Mouse (Mus musculus): ENCODE measurements at regions not wholly inside any gene's neighbourhood (a gene's known extent, or its start where the extent isn't known, plus 50 kb on each side); places are given as distances from the start of the nearest gene placed in this dataset.

- TF ChIP-seq GATA1 (IDR thresholded peaks at IDR 0.05; ENCODE audit: borderline replicate concordance, low read length), result no peak
- no peak for TF ChIP-seq POLR2AphosphoS5 (IDR thresholded peaks at IDR 0.05; ENCODE audit: insufficient replicate concordance, low read depth, low read length)
- no peak for TF ChIP-seq GATA2 (IDR thresholded peaks at IDR 0.05; ENCODE audit: borderline replicate concordance, low read depth, low read length)
- TF ChIP-seq TAL1 (conservative IDR thresholded peaks at IDR 0.05; ENCODE audit: low read depth, low read length), result no peak
- DNase-seq (ENCODE audit: low spot score), result no peak
- H3K9me3 ChIP-seq (replicated peaks), result no peaks in the 10 kb centered on the region
Measured at GRCm38 (mm10) chr10:21801556-21801955, 80.4 kb upstream of the Sgk1 start.

DNA sequence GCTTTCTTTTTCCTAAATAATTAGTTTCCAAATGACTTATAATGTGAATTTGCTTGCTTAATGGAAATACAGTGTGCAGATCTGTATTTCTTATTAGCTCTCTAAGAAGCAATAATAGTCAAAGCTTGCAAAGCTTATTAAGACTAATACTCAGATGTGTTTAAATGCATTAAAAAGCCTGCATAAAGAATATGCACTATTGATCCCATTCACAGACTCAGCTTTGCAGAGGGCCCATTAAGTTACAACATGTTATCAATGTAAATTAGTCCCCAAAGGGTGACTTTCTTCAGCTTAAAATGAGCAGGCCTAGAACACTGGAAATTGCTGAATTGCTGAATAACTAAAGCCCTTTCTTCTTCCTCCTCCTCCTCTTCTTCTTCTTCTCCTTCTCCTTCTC is 78.8 kb upstream of the Sgk1 start:
- TF ChIP-seq TAL1 (conservative IDR thresholded peaks at IDR 0.05; ENCODE audit: low read depth, low read length) (no peak), GATA1 (IDR thresholded peaks at IDR 0.05; ENCODE audit: borderline replicate concordance, low read length) (no peak), POLR2AphosphoS5 (IDR thresholded peaks at IDR 0.05; ENCODE audit: insufficient replicate concordance, low read depth, low read length) (no peak), CTCF (IDR thresholded peaks at IDR 0.05; ENCODE audit: low read depth, low read length) (no peak), GATA2 (IDR thresholded peaks at IDR 0.05; ENCODE audit: borderline replicate concordance, low read depth, low read length) (no peak)
- no peak for DNase-seq (ENCODE audit: low spot score)
- no peak overlapping the region for H3K4me3 ChIP-seq (ENCODE audit: low read depth, low read length)
- no peaks in the 10 kb centered on the region for H3K27me3 ChIP-seq (ENCODE audit: insufficient read depth, low read length)
- H3K9me3 ChIP-seq (replicated peaks), result no peaks in the 10 kb centered on the region
- no peak for ATAC-seq (ENCODE audit: extremely low read depth, insufficient number of reproducible peaks, low FRiP score, poor library complexity, severe bottlenecking)
- H3K36me3 ChIP-seq (replicated peaks), result no peaks in the 10 kb centered on the region
- H3K4me1 ChIP-seq (ENCODE audit: insufficient read depth, low read depth, low read length), result peaks cover 44% of the 10 kb centered on the region

More at GRCm38 (mm10) chr10:21801556-21801955, 80.4 kb upstream of the Sgk1 start:
- Histone ChIP-seq H3K36me3 (replicated peaks) (no peaks in the 10 kb centered on the region), H3K4me1 (ENCODE audit: insufficient read depth, low read depth, low read length) (peaks cover 34% of the 10 kb centered on the region), H3K4me3 (ENCODE audit: low read depth, low read length) (no peak overlapping the region), H3K27me3 (ENCODE audit: insufficient read depth, low read length) (no peaks in the 10 kb centered on the region)
- ATAC-seq (ENCODE audit: extremely low read depth, insufficient number of reproducible peaks, low FRiP score, poor library complexity, severe bottlenecking), result peak; percentile 75

DNA sequence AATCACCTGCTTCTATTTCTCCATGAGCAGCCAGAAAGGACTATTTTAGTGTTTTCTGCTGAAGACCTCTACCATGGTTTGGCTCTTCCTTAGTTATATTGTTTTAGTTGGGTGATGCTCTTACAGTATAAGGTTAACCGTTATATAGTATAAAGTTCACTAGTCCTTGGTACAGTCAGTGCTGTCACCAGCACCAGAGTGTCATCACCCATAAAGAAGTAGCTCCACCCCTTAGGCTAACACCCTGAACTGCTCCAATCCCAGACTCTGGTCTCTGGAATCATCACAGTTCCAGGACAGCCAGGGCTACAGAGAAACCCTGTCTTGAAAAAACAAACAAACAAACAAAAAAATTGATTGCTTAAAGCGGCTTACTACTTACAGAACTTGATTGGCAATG is 77.2 kb upstream of the Sgk1 start:
- TF ChIP-seq TAL1 (conservative IDR thresholded peaks at IDR 0.05; ENCODE audit: low read depth, low read length) (no peak), CTCF (IDR thresholded peaks at IDR 0.05; ENCODE audit: low read depth, low read length) (no peak), GATA2 (IDR thresholded peaks at IDR 0.05; ENCODE audit: borderline replicate concordance, low read depth, low read length) (no peak), GATA1 (IDR thresholded peaks at IDR 0.05; ENCODE audit: borderline replicate concordance, low read length) (no peak), POLR2AphosphoS5 (IDR thresholded peaks at IDR 0.05; ENCODE audit: insufficient replicate concordance, low read depth, low read length) (no peak)
- no peak for ATAC-seq (ENCODE audit: extremely low read depth, insufficient number of reproducible peaks, low FRiP score, poor library complexity, severe bottlenecking)
- DNase-seq (ENCODE audit: low spot score), result no peak

GRCm38 (mm10) chr10:21805606-21806005 is 76.4 kb upstream of the Sgk1 start:
- TF ChIP-seq CTCF (IDR thresholded peaks at IDR 0.05; ENCODE audit: low read depth, low read length), result no peak
- TF ChIP-seq GATA2 (IDR thresholded peaks at IDR 0.05; ENCODE audit: borderline replicate concordance, low read depth, low read length), result no peak
- no peak for DNase-seq (ENCODE audit: low spot score)
- Histone ChIP-seq H3K9me3 (replicated peaks) (no peaks in the 10 kb centered on the region), H3K4me3 (ENCODE audit: low read depth, low read length) (peak overlapping the region; percentile 23; the same call in 1 of the 2 replicates), H3K27me3 (ENCODE audit: insufficient read depth, low read length) (no peaks in the 10 kb centered on the region), H3K4me1 (ENCODE audit: insufficient read depth, low read depth, low read length) (peaks cover 38% of the 10 kb centered on the region), H3K36me3 (replicated peaks) (no peaks in the 10 kb centered on the region)
- no peak for ATAC-seq (ENCODE audit: extremely low read depth, insufficient number of reproducible peaks, low FRiP score, poor library complexity, severe bottlenecking)

More for the DNA sequence above, 77.2 kb upstream of the Sgk1 start:
- Histone ChIP-seq H3K4me1 (ENCODE audit: insufficient read depth, low read depth, low read length) (peaks cover 42% of the 10 kb centered on the region), H3K9me3 (replicated peaks) (no peaks in the 10 kb centered on the region), H3K36me3 (replicated peaks) (no peaks in the 10 kb centered on the region), H3K4me3 (ENCODE audit: low read depth, low read length) (no peak overlapping the region), H3K27me3 (ENCODE audit: insufficient read depth, low read length) (no peaks in the 10 kb centered on the region)

- Histone ChIP-seq H3K4me1 (ENCODE audit: insufficient read depth, low read depth, low read length) (peaks cover 29% of the 10 kb centered on the region), H3K9me3 (replicated peaks) (no peaks in the 10 kb centered on the region), H3K36me3 (replicated peaks) (no peaks in the 10 kb centered on the region), H3K27me3 (ENCODE audit: insufficient read depth, low read length) (no peaks in the 10 kb centered on the region), H3K4me3 (ENCODE audit: low read depth, low read length) (no peak overlapping the region)
- TF ChIP-seq TAL1 (conservative IDR thresholded peaks at IDR 0.05; ENCODE audit: low read depth, low read length), result no peak
- TF ChIP-seq CTCF (IDR thresholded peaks at IDR 0.05; ENCODE audit: low read depth, low read length), result no peak
- TF ChIP-seq GATA2 (IDR thresholded peaks at IDR 0.05; ENCODE audit: borderline replicate concordance, low read depth, low read length), result no peak
- TF ChIP-seq POLR2AphosphoS5 (IDR thresholded peaks at IDR 0.05; ENCODE audit: insufficient replicate concordance, low read depth, low read length), result no peak
- TF ChIP-seq GATA1 (IDR thresholded peaks at IDR 0.05; ENCODE audit: borderline replicate concordance, low read length), result no peak
- ATAC-seq (ENCODE audit: extremely low read depth, insufficient number of reproducible peaks, low FRiP score, poor library complexity, severe bottlenecking), result no peak
- no peak for DNase-seq (ENCODE audit: low spot score)
Measured at GRCm38 (mm10) chr10:21806716-21807115, 75.3 kb upstream of the Sgk1 start.

DNA sequence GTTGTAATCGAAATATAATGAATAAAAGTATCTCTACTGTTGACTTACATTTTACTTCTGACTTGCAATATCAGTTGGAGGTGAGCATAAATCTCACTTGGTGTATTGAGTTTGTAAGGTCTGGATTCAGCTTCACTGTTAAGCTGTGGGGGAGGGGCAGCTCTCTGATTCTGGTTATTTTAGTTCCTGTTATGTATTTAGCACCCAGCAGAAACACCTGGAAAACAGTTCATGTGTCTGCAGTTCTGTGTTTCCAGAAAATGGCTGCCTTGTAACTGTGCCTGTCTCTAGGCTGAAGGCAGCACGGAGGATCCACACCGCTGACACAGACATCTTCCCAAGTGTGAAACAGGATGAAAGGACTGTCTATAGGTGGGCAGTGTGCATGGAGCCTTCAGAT is 62.3 kb upstream of the Sgk1 start:
- DNase-seq (ENCODE audit: low spot score) (no peak), ATAC-seq (ENCODE audit: extremely low read depth, insufficient number of reproducible peaks, low FRiP score, poor library complexity, severe bottlenecking) (no peak)
- no peaks in the 10 kb centered on the region for H3K27me3 ChIP-seq (ENCODE audit: insufficient read depth, low read length)
- no peaks in the 10 kb centered on the region for H3K36me3 ChIP-seq (replicated peaks)
- TF ChIP-seq CTCF (IDR thresholded peaks at IDR 0.05; ENCODE audit: low read depth, low read length), result no peak
- TF ChIP-seq GATA1 (IDR thresholded peaks at IDR 0.05; ENCODE audit: borderline replicate concordance, low read length), result no peak
- no peak for TF ChIP-seq POLR2AphosphoS5 (IDR thresholded peaks at IDR 0.05; ENCODE audit: insufficient replicate concordance, low read depth, low read length)
- no peak for TF ChIP-seq TAL1 (conservative IDR thresholded peaks at IDR 0.05; ENCODE audit: low read depth, low read length)
- no peak for TF ChIP-seq GATA2 (IDR thresholded peaks at IDR 0.05; ENCODE audit: borderline replicate concordance, low read depth, low read length)
- H3K4me1 ChIP-seq (ENCODE audit: insufficient read depth, low read depth, low read length), result peaks cover 48% of the 10 kb centered on the region
- no peaks in the 10 kb centered on the region for H3K9me3 ChIP-seq (replicated peaks)
- no peak overlapping the region for H3K4me3 ChIP-seq (ENCODE audit: low read depth, low read length)

DNA sequence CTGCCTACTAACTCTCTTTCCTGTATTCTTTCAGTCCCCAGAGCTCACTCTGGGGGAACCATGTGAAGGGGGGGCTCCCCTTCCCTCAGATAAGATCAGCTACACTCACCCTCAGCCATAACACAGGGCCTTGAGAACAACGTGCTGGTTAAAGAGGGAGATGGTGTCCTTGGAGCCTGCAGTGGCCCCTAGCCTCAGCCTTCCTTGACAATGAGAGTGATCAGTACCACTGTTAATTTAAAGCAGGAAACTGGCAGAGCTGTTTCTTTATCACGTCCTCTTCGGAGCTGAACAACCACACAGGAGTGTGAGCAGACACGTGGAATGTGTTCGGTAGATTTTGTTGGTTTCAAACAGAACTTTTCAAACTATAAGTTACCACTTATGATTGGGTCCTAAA is 60.6 kb upstream of the Sgk1 start:
- TF ChIP-seq GATA2 (IDR thresholded peaks at IDR 0.05; ENCODE audit: borderline replicate concordance, low read depth, low read length) (no peak), POLR2AphosphoS5 (IDR thresholded peaks at IDR 0.05; ENCODE audit: insufficient replicate concordance, low read depth, low read length) (no peak), GATA1 (IDR thresholded peaks at IDR 0.05; ENCODE audit: borderline replicate concordance, low read length) (no peak), TAL1 (conservative IDR thresholded peaks at IDR 0.05; ENCODE audit: low read depth, low read length) (no peak), CTCF (IDR thresholded peaks at IDR 0.05; ENCODE audit: low read depth, low read length) (no peak)

More for the DNA sequence above, 60.6 kb upstream of the Sgk1 start:
- Histone ChIP-seq H3K9me3 (replicated peaks) (no peaks in the 10 kb centered on the region), H3K27me3 (ENCODE audit: insufficient read depth, low read length) (no peaks in the 10 kb centered on the region), H3K36me3 (replicated peaks) (no peaks in the 10 kb centered on the region), H3K4me3 (ENCODE audit: low read depth, low read length) (no peak overlapping the region; the same call in 1 of the 2 replicates), H3K4me1 (ENCODE audit: insufficient read depth, low read depth, low read length) (peaks cover 53% of the 10 kb centered on the region)
- ATAC-seq (ENCODE audit: extremely low read depth, insufficient number of reproducible peaks, low FRiP score, poor library complexity, severe bottlenecking), result peak; percentile 48
- no peak for DNase-seq (ENCODE audit: low spot score)
